Mouse (Mus musculus): ENCODE data around the gene Acer2. TPM values are rescaled to one million over a fixed set of nuclear protein-coding genes. Genes with fewer than 3 reads are reported as not detected.

Gene Acer2
- polyA plus RNA-seq, 1 experiment = 2.1 TPM

- no peak overlapping the region for H3K27ac ChIP-seq (ENCODE audit: insufficient read depth, low read length)
- H3K4me1 ChIP-seq (ENCODE audit: control insufficient read depth, insufficient read depth, insufficient read length) = no peaks in the 10 kb centered on the region; the same call in 1 of the 2 replicates
- DNase-seq (ENCODE audit: low read depth in 1 of 2, low spot score in 2 of 2) = no peak
- TF ChIP-seq CTCF (IDR thresholded peaks at IDR 0.05; ENCODE audit: extremely low read depth, insufficient read depth, insufficient read length, insufficient replicate concordance) (no peak), POLR2A (IDR thresholded peaks at IDR 0.05; ENCODE audit: low read depth, low read length) (no peak)
- H3K36me3 ChIP-seq (ENCODE audit: control insufficient read depth, insufficient read depth, low read length) = no peaks in the 10 kb centered on the region
- peaks cover 3% of the 10 kb centered on the region; the same call in 1 of the 2 replicates for H3K27me3 ChIP-seq (ENCODE audit: control insufficient read depth, insufficient read depth, low read length)
- no peak overlapping the region for H3K4me3 ChIP-seq (ENCODE audit: extremely low read depth, insufficient read depth, insufficient read length)
Measured at GRCm38 (mm10) chr4:86871988-86872387, 2.2 kb upstream of the Acer2 start.

GRCm38 (mm10) chr4:86873072-86873471 is 1.1 kb upstream of the Acer2 start:
- H3K36me3 ChIP-seq (ENCODE audit: control insufficient read depth, insufficient read depth, low read length) = no peaks in the 10 kb centered on the region
- no peak overlapping the region for H3K4me3 ChIP-seq (ENCODE audit: extremely low read depth, insufficient read depth, insufficient read length)
- H3K27ac ChIP-seq (ENCODE audit: insufficient read depth, low read length) = no peak overlapping the region
- no peaks in the 10 kb centered on the region; the same call in 1 of the 2 replicates for H3K4me1 ChIP-seq (ENCODE audit: control insufficient read depth, insufficient read depth, insufficient read length)
- 80% methylated on average over 4 of the region's 4 CpGs for WGBS
- DNase-seq (ENCODE audit: low read depth in 1 of 2, low spot score in 2 of 2) = no peak
- peaks cover 3% of the 10 kb centered on the region; the same call in 1 of the 2 replicates for H3K27me3 ChIP-seq (ENCODE audit: control insufficient read depth, insufficient read depth, low read length)
- TF ChIP-seq CTCF (IDR thresholded peaks at IDR 0.05; ENCODE audit: extremely low read depth, insufficient read depth, insufficient read length, insufficient replicate concordance) (no peak), POLR2A (IDR thresholded peaks at IDR 0.05; ENCODE audit: low read depth, low read length) (no peak)

GRCm38 (mm10) chr4:86879477-86879876 is 5.3 kb downstream of the Acer2 start:
- Histone ChIP-seq H3K4me1 (ENCODE audit: control insufficient read depth, insufficient read depth, insufficient read length) (no peaks in the 10 kb centered on the region), H3K4me3 (ENCODE audit: extremely low read depth, insufficient read depth, insufficient read length) (no peak overlapping the region), H3K36me3 (ENCODE audit: control insufficient read depth, insufficient read depth, low read length) (no peaks in the 10 kb centered on the region), H3K27ac (ENCODE audit: insufficient read depth, low read length) (no peak overlapping the region), H3K27me3 (ENCODE audit: control insufficient read depth, insufficient read depth, low read length) (no peaks in the 10 kb centered on the region)
- no peak for DNase-seq (ENCODE audit: low read depth in 1 of 2, low spot score in 2 of 2)
- TF ChIP-seq CTCF (IDR thresholded peaks at IDR 0.05; ENCODE audit: extremely low read depth, insufficient read depth, insufficient read length, insufficient replicate concordance) (no peak), POLR2A (IDR thresholded peaks at IDR 0.05; ENCODE audit: low read depth, low read length) (no peak)
- WGBS = 83% methylated on average over 2 of the region's 2 CpGs

GRCm38 (mm10) chr4:86881178-86881577 is 7.0 kb downstream of the Acer2 start:
- no peaks in the 10 kb centered on the region for H3K36me3 ChIP-seq (ENCODE audit: control insufficient read depth, insufficient read depth, low read length)
- no peaks in the 10 kb centered on the region for H3K27me3 ChIP-seq (ENCODE audit: control insufficient read depth, insufficient read depth, low read length)
- DNase-seq (ENCODE audit: low read depth in 1 of 2, low spot score in 2 of 2) = no peak
- H3K27ac ChIP-seq (ENCODE audit: insufficient read depth, low read length) = no peak overlapping the region
- no peak overlapping the region for H3K4me3 ChIP-seq (ENCODE audit: extremely low read depth, insufficient read depth, insufficient read length)
- no peak for TF ChIP-seq POLR2A (IDR thresholded peaks at IDR 0.05; ENCODE audit: low read depth, low read length)
- TF ChIP-seq CTCF (IDR thresholded peaks at IDR 0.05; ENCODE audit: extremely low read depth, insufficient read depth, insufficient read length, insufficient replicate concordance) = no peak
- no peaks in the 10 kb centered on the region for H3K4me1 ChIP-seq (ENCODE audit: control insufficient read depth, insufficient read depth, insufficient read length)
- WGBS = 92% methylated on average over 4 of the region's 4 CpGs

GRCm38 (mm10) chr4:86882413-86882812 is 8.2 kb downstream of the Acer2 start:
- H3K36me3 ChIP-seq (ENCODE audit: control insufficient read depth, insufficient read depth, low read length) = no peaks in the 10 kb centered on the region
- no peak overlapping the region for H3K27ac ChIP-seq (ENCODE audit: insufficient read depth, low read length)
- H3K4me1 ChIP-seq (ENCODE audit: control insufficient read depth, insufficient read depth, insufficient read length) = 0 out of 2 replicates have a peak, but pooled peaks cover 6% of the 10 kb centered on the region
- H3K4me3 ChIP-seq (ENCODE audit: extremely low read depth, insufficient read depth, insufficient read length) = no peak overlapping the region
- TF ChIP-seq POLR2A (IDR thresholded peaks at IDR 0.05; ENCODE audit: low read depth, low read length) = no peak
- TF ChIP-seq CTCF (IDR thresholded peaks at IDR 0.05; ENCODE audit: extremely low read depth, insufficient read depth, insufficient read length, insufficient replicate concordance) = no peak
- H3K27me3 ChIP-seq (ENCODE audit: control insufficient read depth, insufficient read depth, low read length) = no peaks in the 10 kb centered on the region
- WGBS = 70% methylated on average over 2 of the region's 2 CpGs
- DNase-seq (ENCODE audit: low read depth in 1 of 2, low spot score in 2 of 2) = no peak

GRCm38 (mm10) chr4:86884945-86885344 is 10.7 kb downstream of the Acer2 start:
- TF ChIP-seq POLR2A (IDR thresholded peaks at IDR 0.05; ENCODE audit: low read depth, low read length) (no peak), CTCF (IDR thresholded peaks at IDR 0.05; ENCODE audit: extremely low read depth, insufficient read depth, insufficient read length, insufficient replicate concordance) (peak; percentile 39; the same call in 1 of the 2 replicates)
- H3K36me3 ChIP-seq (ENCODE audit: control insufficient read depth, insufficient read depth, low read length) = no peaks in the 10 kb centered on the region
- H3K27me3 ChIP-seq (ENCODE audit: control insufficient read depth, insufficient read depth, low read length) = no peaks in the 10 kb centered on the region
- no peak overlapping the region for H3K27ac ChIP-seq (ENCODE audit: insufficient read depth, low read length)
- DNase-seq (ENCODE audit: low read depth in 1 of 2, low spot score in 2 of 2) = peak; percentile 9 to 48
- WGBS = 52% methylated on average over 4 of the region's 4 CpGs
- H3K4me1 ChIP-seq (ENCODE audit: control insufficient read depth, insufficient read depth, insufficient read length) = 0 out of 2 replicates have a peak, but pooled peaks cover 6% of the 10 kb centered on the region
- H3K4me3 ChIP-seq (ENCODE audit: extremely low read depth, insufficient read depth, insufficient read length) = no peak overlapping the region

- 0 out of 2 replicates have a peak overlapping the region, but pooled peaks have one; percentile 13 for H3K27ac ChIP-seq (ENCODE audit: insufficient read depth, low read length)
- no peaks in the 10 kb centered on the region for H3K36me3 ChIP-seq (ENCODE audit: control insufficient read depth, insufficient read depth, low read length)
- DNase-seq (ENCODE audit: low read depth in 1 of 2, low spot score in 2 of 2) = no peak
- 10% methylated on average over 12 of the region's 12 CpGs for WGBS
- H3K4me1 ChIP-seq (ENCODE audit: control insufficient read depth, insufficient read depth, insufficient read length) = 0 out of 2 replicates have a peak, but pooled peaks cover 6% of the 10 kb centered on the region
- peak overlapping the region; percentile 41; the same call in 1 of the 2 replicates for H3K4me3 ChIP-seq (ENCODE audit: extremely low read depth, insufficient read depth, insufficient read length)
- TF ChIP-seq CTCF (IDR thresholded peaks at IDR 0.05; ENCODE audit: extremely low read depth, insufficient read depth, insufficient read length, insufficient replicate concordance) (no peak), POLR2A (IDR thresholded peaks at IDR 0.05; ENCODE audit: low read depth, low read length) (no peak)
- no peaks in the 10 kb centered on the region for H3K27me3 ChIP-seq (ENCODE audit: control insufficient read depth, insufficient read depth, low read length)
Measured at GRCm38 (mm10) chr4:86885790-86886159, 11.6 kb downstream of the Acer2 start.
